Mouse (Mus musculus): ENCODE data around the gene Ctu1.

The Ctu1 gene

GRCm38 (mm10) chr7:43680960-43681359, 9.1 kb downstream of the Ctu1 start:
- DNase-seq (ENCODE audit: low read depth, low spot score), result peak; percentile 57

- peak; percentile 37 for DNase-seq (ENCODE audit: low read depth, low spot score)
Measured at GRCm38 (mm10) chr7:43682511-43682910, 10.7 kb downstream of the Ctu1 start.

DNA sequence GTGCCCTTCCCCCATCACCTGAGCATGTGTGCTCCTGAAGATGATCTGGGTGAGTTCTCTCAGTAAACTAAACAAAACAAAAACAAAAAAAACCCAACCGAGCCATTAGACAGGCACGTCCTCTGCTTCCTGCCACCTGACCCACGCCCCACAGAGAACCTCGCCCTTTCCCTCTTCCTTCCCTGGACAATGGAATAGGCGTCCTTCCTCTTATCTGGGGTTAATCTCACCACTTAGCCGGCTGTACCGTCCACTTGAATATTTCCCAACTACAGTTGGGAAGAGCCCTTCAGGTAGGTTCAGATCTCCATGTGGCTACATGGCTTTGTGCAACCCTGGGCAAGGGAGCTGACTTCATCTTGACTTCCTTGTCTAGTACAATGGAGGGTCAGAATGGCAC, 13.3 kb downstream of the Ctu1 start:
- DNase-seq (ENCODE audit: low read depth, low spot score), result no peak

DNA sequence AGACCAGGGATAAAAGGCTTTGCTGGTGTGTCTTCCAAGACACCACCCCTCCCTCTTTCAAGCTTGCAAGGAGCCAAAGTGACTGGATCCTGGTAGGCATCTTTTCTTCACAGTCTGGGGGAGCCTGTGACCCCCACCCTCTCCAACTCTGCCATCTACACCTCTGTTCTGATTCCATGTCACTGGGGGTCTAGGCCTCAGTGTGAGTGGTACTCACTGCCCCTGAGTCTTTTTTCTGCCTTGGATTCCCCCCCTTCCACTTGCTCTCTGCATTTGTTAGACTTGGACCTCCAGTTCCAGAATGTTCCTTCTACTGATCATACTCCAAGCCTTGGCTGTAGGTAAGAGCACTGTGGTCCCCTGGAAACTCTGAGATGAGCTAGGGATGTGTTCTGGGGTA, 18.3 kb downstream of the Ctu1 start, which contains the start of gene Klk14:
Klk14 (plus strand) TSS at position 301 of the 400 bp plus-strand sequence.
- DNase-seq (ENCODE audit: low read depth, low spot score), result no peak

DNA sequence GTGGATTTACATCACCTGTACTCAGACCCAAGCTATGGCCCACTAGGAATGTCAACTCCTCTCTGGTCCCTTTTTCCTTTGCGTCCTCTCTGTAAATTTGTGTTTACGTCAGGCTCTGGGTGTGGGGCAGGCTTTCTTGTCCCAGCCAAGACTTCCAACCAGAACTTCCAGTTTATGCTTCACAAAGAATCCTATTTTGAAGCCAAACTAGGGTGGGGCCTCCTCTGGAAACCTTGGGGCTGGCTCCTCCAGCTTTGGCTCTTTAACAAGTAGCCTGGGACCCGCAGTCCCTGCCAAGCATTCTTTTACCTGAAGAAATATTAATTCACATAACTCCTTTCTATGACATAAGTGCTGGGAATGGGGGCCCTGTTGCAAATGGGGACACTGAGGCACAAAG, 38.2 kb downstream of the Ctu1 start:
- DNase-seq (ENCODE audit: low read depth, low spot score), result no peak

- DNase-seq (ENCODE audit: low read depth, low spot score), result no peak
Measured at GRCm38 (mm10) chr7:43712267-43712666, 40.5 kb downstream of the Ctu1 start, which contains the start of gene Klk13. Klk13 (plus strand) TSS chr7:43712567.

GRCm38 (mm10) chr7:43712917-43713316, 41.1 kb downstream of the Ctu1 start:
- DNase-seq (ENCODE audit: low read depth, low spot score), result no peak

DNA sequence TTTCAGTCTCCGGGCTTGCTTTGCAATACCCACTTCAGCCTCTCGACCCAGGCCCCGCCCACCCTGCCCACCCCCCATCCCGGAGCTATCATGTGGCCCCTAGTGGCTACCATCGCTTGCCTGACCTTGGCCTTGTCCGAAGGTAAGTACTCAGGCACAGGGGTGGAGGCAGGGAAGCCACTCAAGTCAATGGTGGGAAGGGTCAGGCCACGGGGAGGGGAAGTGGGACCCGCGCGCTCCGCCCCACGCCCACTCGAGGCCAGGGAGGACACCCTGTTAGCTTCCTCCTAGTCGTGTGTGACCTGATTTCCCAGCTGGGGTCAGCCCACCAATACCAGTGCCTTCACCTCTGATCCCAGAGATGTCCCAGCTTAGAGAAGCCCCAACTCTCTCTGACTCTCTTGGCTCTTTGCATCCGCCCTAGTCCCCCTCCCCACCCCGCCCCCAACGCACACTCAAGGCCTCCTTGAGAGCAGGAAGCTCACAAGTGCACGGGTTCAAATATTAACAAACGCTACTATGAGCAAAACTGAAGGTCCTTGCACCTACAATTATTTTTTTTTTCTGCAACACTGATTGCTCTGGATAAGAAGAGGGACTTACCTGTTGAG, 42.0 kb downstream of the Ctu1 start:
- no peak for DNase-seq (ENCODE audit: low read depth, low spot score)

Data from brain, adult 2 months (tissue).